Mouse (Mus musculus) embryonic facial prominence, embryonic 10.5 days (tissue): ENCODE results near the gene Cpa2. TPM values are rescaled to one million over a fixed set of nuclear protein-coding genes. Genes with fewer than 3 reads are reported as not detected.
A peak's percentile ranks its signal among the peaks of the same experiment; 100 is the strongest.

ENCODE experiments used
- DNase-seq: peaks from one replicate; pipeline ENCODE4 v3.0.0-alpha.2; 2017; ENCODE audit warnings: low spot score
- H3K27ac ChIP-seq: fragments of 300-500 bp; sonication (generic); replicated peaks from 2 replicates; pipeline ENCODE4 v1.5.1; 2016; ENCODE audit warnings: mild to moderate bottlenecking
- H3K27me3 ChIP-seq: fragments of 300-500 bp; sonication (generic); replicated peaks from 2 replicates; pipeline ENCODE4 v1.6.1; 2016; ENCODE audit warnings: low read depth, mild to moderate bottlenecking; ENCODE audit not compliant: poor library complexity, severe bottlenecking
- H3K36me3 ChIP-seq: fragments of 300-500 bp; sonication (generic); replicated peaks from 2 replicates; pipeline ENCODE4 v1.6.1; 2016; ENCODE audit warnings: mild to moderate bottlenecking, moderate library complexity
- H3K4me1 ChIP-seq: fragments of 300-500 bp; sonication (generic); 2 replicates; pipeline ENCODE4 v1.6.1; 2016
- H3K4me3 ChIP-seq: fragments of 300-500 bp; sonication (generic); 2 replicates; pipeline ENCODE4 v1.5.1; 2016; ENCODE audit warnings: mild to moderate bottlenecking, moderate library complexity
- H3K9me3 ChIP-seq: fragments of 300-500 bp; sonication (generic); 2 replicates; pipeline ENCODE4 v1.6.1; 2016; ENCODE audit warnings: mild to moderate bottlenecking
- WGBS: fragments of 180-500 bp; shearing (Covaris S2); methylation state at CpG from one replicate; pipeline ENCODE4 v1.1.7; 2016; 5-methylcytosine and 5-hydroxymethylcytosine counted together
- polyA plus RNA-seq: library from polyadenylated mRNA; unstranded; fragments of >200 nt; fragmentation: Nextera tagmentation; extraction: Ambion mirVana; gene quantifications from 2 replicates; pipeline ENCODE4 v1.2.1, GENCODE M21; 2016

Cpa2 gene
- polyA plus RNA-seq, 1 experiment from 2014 or later = 18.9 TPM

DNA sequence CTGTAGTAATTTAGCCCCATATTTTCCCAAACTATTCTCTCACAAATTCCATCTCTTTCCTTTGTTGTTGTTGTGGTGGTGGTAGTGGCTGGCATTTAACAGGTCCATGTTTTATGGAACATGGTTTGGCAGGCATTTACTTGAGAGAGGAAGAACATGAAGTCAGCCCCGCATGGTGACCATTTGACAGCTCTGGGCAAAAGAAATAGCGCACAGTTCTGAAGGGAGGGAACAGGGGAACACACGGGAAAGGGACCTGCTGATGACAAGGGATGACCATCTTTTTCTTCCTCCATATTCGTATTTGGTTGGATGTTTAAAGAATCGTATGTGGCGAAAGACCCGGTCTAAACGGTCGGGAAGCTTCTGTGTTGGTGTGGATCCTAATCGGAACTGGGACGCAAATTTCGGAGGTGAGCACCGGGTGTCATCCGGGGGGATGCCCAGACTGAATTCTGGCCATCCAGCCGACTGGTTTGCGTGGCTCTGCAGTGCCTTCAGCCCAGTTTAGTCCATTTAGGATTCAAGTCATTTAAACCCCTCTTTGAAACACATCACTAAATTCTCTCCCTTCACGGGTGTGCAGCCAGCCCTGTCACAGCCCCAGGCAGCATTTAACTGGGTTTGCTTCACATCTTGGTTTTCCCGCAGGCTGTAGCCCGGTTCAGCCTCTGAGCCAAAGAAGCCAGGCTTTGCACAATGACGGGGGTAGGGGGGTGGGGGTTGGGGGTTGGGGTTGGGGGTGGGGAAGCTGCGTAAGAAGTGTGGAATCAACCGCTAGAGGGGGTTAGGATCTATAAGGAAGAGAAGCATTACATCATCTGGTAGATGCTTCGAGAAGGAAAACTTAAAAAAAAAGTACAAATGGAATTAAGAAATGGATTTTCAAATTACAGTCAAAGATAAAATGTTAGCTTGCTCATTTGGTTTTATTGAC is 10.5 kb downstream of the Cpa2 start:
- Histone ChIP-seq H3K36me3 (no peaks in the 10 kb centered on the region), H3K9me3 (no peaks in the 10 kb centered on the region), H3K27me3 (no peaks in the 10 kb centered on the region), H3K4me1 (peaks cover 76% of the 10 kb centered on the region), H3K4me3 (peak overlapping the region; percentile 39), H3K27ac (peak overlapping the region; percentile 87)
- WGBS = 22% methylated on average over 23 of the region's 23 CpGs
- DNase-seq = peak; percentile 70

DNA sequence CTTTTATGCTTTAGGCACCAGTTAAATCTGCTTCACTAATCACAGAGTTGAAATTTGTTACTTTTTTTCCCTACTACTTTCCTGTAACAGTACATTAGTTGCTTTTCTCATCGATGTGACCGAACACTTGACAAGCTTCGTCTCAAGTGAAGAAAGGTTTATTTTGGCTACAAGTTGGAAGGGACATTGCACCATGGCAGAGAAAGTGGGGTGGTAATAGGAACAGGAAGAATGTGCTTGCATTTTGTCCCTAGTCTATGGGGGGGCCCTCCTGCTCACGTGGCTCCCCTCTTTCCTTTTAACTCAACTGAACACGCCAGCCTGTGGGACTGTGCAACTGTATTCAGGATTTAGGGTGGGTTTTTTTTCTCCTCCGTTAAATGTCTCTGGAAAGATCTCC is 11.2 kb downstream of the Cpa2 start:
- WGBS = 57% methylated on average over 6 of the region's 6 CpGs
- Histone ChIP-seq H3K27me3 (no peaks in the 10 kb centered on the region), H3K9me3 (no peaks in the 10 kb centered on the region), H3K27ac (peak overlapping the region; percentile 87), H3K4me1 (peaks cover 69% of the 10 kb centered on the region), H3K4me3 (no peak overlapping the region), H3K36me3 (no peaks in the 10 kb centered on the region)
- DNase-seq = no peak

DNA sequence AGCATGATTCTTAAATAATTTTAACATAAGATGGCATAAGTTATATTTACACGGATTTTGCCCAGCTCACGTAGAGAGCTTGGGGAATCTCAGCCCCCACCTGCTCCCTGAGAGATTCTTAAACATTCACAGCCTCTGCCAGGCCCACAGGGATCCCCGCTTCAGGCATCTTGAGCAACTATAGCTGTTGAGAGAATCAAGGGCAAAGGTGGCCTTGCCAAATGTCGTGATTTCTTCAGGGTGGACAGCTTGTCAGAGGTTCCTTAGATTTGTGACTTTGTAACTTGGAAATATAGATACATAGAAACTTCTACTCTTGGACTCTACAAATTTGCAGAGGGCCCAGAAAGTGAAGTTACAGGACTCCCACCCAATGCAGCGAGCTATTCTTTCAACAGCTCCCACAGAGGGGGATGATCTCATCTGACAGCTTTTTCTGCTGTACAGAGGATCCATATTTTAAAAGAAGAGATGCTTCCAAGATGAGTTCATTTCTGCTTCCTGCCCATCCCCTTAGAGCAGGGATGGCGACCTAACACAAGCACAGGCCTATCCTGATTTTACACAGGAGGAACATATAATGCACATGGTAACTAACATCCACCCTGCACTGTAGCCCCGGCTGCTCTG is 12.1 kb downstream of the Cpa2 start:
- Histone ChIP-seq H3K4me3 (no peak overlapping the region), H3K4me1 (peaks cover 61% of the 10 kb centered on the region), H3K36me3 (no peaks in the 10 kb centered on the region), H3K9me3 (no peaks in the 10 kb centered on the region), H3K27ac (peak overlapping the region; percentile 71), H3K27me3 (no peaks in the 10 kb centered on the region)
- DNase-seq = no peak
- 81% methylated on average over 7 of the region's 7 CpGs for WGBS

DNA sequence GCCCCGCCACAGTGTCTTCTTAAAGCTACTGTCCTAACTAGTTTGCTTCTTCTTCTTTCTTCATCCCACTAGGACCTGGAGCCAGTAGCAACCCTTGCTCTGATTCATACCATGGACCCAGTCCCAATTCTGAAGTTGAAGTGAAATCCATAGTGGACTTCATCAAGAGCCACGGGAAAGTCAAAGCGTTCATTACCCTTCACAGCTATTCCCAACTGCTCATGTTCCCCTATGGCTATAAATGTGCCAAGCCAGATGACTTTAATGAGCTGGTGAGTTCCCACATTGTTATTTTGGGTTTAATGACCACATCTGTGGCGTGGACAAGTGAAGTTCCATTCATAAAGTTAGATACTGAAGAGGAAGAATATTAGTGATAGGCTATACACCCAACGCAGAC is 12.7 kb downstream of the Cpa2 start:
- Histone ChIP-seq H3K4me3 (no peak overlapping the region), H3K27ac (peak overlapping the region; percentile 71), H3K4me1 (peaks cover 55% of the 10 kb centered on the region), H3K36me3 (no peaks in the 10 kb centered on the region), H3K27me3 (no peaks in the 10 kb centered on the region), H3K9me3 (no peaks in the 10 kb centered on the region)
- 89% methylated on average over 5 of the region's 5 CpGs for WGBS
- DNase-seq = no peak

DNA sequence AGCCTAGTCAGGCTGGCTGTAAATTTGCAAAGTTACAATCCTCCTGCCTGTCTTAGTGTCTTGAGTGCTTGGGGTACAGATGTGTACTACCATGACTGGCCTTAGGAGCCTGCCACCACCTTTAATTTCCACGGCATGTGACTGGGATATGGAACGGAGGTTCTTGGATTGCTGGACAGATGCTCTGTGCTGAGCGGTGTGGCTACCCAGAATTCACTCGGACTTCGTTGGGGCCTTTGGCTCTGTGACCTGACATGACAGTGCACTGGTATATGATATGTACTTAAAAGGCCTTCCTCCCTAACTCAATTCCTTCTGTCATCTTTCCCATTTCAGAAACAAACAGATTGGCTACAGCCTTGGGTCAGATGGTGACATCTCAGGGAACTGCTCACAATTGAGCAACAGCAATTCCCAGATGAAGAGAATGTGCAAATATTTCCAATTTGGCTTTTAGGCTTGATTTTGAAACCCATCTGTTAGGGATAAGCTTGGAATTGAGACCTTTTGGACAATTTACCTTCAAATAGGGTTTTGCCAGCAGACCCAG is 13.3 kb downstream of the Cpa2 start:
- Histone ChIP-seq H3K4me1 (peaks cover 49% of the 10 kb centered on the region), H3K4me3 (no peak overlapping the region), H3K9me3 (no peaks in the 10 kb centered on the region), H3K36me3 (no peaks in the 10 kb centered on the region), H3K27ac (0 out of 2 replicates have a peak overlapping the region, but pooled peaks have one; percentile 27), H3K27me3 (no peaks in the 10 kb centered on the region)
- 85% methylated on average over 5 of the region's 5 CpGs for WGBS
- no peak for DNase-seq

DNA sequence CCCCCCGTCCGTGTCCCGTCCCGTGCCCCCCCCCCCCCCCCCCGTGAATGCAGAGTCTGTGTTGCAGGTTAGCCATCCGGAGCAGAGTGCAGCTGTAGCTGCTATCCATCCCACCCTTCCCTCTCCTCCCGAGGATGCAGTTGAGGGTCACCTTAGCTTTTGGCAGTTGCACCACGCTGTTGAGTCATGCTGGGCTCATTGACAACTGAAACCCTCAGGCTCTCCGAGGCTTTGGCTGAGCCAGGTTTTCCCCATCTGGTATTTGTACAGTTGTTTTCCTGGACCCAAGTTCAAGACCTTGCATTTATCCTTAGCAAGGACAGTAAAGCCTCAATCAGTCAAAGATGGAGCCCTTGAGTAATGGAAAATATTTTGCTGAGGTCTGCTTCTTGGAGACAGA is 14.7 kb downstream of the Cpa2 start:
- WGBS = 8% methylated on average over 8 of the region's 9 CpGs
- H3K9me3 ChIP-seq = no peaks in the 10 kb centered on the region
- peak overlapping the region; percentile 26 for H3K27ac ChIP-seq
- no peaks in the 10 kb centered on the region for H3K27me3 ChIP-seq
- no peaks in the 10 kb centered on the region for H3K36me3 ChIP-seq
- H3K4me1 ChIP-seq = peaks cover 35% of the 10 kb centered on the region
- H3K4me3 ChIP-seq = no peak overlapping the region
- DNase-seq = no peak

DNA sequence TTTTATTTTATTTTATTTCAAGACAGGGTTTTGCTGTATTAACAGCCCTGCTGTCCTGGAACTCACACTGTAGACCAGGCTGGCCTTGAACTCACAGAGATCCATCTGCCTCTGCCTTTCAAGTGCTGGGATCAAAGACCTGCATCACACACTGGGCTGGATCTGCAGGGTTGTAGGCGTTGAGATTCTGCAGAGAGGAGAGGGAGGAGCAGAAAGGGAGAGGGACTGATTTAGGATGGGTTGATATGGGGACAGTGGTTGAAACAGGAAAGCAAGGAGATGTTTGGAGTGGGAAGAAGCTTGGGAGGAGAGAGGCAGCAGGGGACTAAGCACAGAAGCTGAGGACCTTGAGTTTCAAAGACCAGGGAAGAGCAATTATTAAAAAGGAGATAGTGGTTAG is 18.3 kb downstream of the Cpa2 start:
- 0 out of 2 replicates have a peak overlapping the region, but pooled peaks have one; percentile 2 for H3K27ac ChIP-seq
- H3K4me3 ChIP-seq = no peak overlapping the region
- no peaks in the 10 kb centered on the region for H3K9me3 ChIP-seq
- no peaks in the 10 kb centered on the region for H3K27me3 ChIP-seq
- DNase-seq = no peak
- H3K36me3 ChIP-seq = no peaks in the 10 kb centered on the region
- WGBS = 63% methylated on average over 1 of the region's 1 CpGs
- H3K4me1 ChIP-seq = peaks cover 8% of the 10 kb centered on the region

DNA sequence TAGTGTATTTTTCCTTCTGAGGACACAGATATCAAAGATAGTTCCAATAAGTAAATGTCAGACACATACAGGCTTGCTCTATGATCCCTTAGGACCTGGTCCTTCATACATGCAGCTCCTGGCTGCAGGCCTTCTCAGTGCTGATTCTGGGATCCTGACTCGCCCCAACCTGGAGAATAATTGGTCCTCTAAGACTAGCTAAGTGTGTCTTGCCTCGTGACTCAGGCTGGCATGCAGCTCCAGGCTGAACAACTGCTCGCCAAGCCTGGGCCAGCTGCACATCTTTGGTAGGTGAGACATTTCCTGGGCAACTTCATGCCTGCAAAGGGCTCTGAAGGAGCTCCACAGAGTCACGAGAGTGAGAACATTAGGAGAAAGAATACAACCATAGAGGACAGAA is 20.8 kb downstream of the Cpa2 start:
- Histone ChIP-seq H3K4me3 (no peak overlapping the region), H3K4me1 (no peaks in the 10 kb centered on the region), H3K36me3 (no peaks in the 10 kb centered on the region), H3K27ac (no peak overlapping the region; the same call in 1 of the 2 replicates), H3K9me3 (no peaks in the 10 kb centered on the region), H3K27me3 (no peaks in the 10 kb centered on the region)
- 82% methylated on average over 4 of the region's 4 CpGs for WGBS
- no peak for DNase-seq

DNA sequence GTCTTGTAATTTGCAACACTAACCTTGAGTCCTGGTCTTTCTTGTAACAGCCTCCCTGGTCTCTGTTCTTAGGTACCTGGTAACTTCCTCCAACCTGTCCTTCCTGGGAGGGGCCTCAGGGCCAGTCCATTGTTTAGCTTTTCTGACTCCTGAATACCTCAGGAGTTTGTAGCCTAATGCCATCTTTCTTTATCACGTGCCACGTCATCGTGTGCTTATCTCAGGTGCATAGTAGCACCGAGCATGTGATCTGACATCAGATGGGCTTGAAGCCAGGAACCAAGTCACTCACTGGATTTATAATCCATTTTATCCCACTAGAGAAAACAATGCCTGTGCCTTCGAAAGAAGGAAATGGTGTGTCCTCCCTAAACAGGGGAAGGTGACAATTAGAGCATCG is 22.2 kb downstream of the Cpa2 start:
- H3K36me3 ChIP-seq = no peaks in the 10 kb centered on the region
- 89% methylated on average over 6 of the region's 6 CpGs for WGBS

DNA sequence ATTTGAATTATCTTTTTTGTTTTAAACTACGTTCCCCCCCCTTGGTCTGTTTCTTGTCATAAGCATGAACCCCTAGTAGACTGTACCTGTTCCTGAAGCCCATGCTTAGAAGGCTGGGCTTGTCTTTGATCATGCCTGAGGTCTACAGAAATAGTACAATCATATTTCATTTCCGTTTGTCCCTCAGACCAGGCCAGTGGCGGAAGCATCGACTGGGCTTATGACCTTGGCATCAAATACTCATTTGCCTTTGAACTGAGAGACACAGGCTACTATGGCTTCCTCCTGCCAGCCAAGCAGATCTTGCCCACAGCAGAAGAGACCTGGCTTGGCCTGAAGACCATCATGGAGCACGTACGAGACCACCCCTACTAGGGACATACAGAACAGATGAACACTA is 22.7 kb downstream of the Cpa2 start:
- Histone ChIP-seq H3K27me3 (no peaks in the 10 kb centered on the region), H3K36me3 (no peaks in the 10 kb centered on the region), H3K9me3 (no peaks in the 10 kb centered on the region), H3K27ac (no peak overlapping the region), H3K4me3 (no peak overlapping the region), H3K4me1 (no peaks in the 10 kb centered on the region; the same call in 1 of the 2 replicates)
- DNase-seq = no peak
- WGBS = 95% methylated on average over 6 of the region's 6 CpGs

More for the DNA sequence above, 22.2 kb downstream of the Cpa2 start:
- no peaks in the 10 kb centered on the region; the same call in 1 of the 2 replicates for H3K4me1 ChIP-seq
- H3K9me3 ChIP-seq = no peaks in the 10 kb centered on the region
- no peak overlapping the region for H3K4me3 ChIP-seq
- no peaks in the 10 kb centered on the region for H3K27me3 ChIP-seq
- no peak for DNase-seq
- H3K27ac ChIP-seq = no peak overlapping the region

DNA sequence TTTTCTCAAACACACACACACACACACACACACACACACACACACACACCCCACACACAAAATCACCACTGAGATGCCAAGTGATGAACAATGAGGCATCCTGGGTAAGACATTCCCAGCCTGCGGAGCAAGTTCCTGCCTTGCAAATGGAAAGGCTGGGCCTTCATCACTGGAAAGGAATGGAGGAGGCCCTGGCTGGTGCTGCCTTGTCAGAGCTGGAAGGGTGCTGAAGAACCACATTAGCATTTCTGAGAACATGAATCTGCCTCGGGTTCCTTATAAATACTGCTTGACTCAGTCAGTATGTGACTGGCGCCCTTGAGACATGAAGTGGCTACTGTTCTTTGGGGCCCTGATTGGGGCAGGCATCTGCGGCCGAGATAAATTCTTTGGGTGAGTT is 26.7 kb downstream of the Cpa2 start, which contains the start of gene Cpa4:
Gene Cpa4, plus strand, starts transcription at position 301 of the 400 bp plus-strand sequence.
- DNase-seq = no peak
- Histone ChIP-seq H3K4me1 (peaks cover 8% of the 10 kb centered on the region), H3K36me3 (no peaks in the 10 kb centered on the region), H3K4me3 (no peak within 1 kb of the TSS), H3K27ac (0 out of 2 replicates have a peak within 1 kb of the TSS, but pooled peaks have one; percentile 11), H3K9me3 (no peaks in the 10 kb centered on the region), H3K27me3 (no peaks in the 10 kb centered on the region)
- WGBS = 82% methylated on average over 5 of the region's 5 CpGs

DNA sequence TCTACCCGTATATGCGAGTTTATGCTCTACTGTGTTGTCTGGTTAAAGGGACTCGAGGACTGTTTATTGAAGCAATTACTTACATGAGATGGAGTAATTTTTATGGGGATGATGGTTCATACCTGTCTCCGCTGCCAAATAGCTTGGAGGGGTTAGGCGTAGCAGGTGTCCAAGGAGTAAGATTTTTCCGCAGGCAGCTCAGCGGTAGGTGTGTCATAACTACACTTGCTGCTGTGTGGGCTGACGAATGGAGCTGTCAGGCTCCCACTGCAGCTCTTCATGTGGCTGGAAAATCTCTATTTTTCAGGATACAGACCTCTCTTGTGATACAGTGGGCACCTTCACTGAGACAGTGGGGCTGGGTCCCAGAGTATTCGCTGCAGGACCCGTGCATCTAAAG is 27.9 kb downstream of the Cpa2 start:
- Histone ChIP-seq H3K27ac (no peak overlapping the region), H3K9me3 (no peaks in the 10 kb centered on the region), H3K4me3 (no peak overlapping the region), H3K36me3 (no peaks in the 10 kb centered on the region), H3K27me3 (no peaks in the 10 kb centered on the region), H3K4me1 (peaks cover 17% of the 10 kb centered on the region)
- 92% methylated on average over 10 of the region's 10 CpGs for WGBS
- no peak for DNase-seq
